Mouse (Mus musculus): ENCODE results near the gene Ablim1.
A peak's percentile ranks its signal among the peaks of the same experiment; 100 is the strongest.

Ablim1 gene

DNA sequence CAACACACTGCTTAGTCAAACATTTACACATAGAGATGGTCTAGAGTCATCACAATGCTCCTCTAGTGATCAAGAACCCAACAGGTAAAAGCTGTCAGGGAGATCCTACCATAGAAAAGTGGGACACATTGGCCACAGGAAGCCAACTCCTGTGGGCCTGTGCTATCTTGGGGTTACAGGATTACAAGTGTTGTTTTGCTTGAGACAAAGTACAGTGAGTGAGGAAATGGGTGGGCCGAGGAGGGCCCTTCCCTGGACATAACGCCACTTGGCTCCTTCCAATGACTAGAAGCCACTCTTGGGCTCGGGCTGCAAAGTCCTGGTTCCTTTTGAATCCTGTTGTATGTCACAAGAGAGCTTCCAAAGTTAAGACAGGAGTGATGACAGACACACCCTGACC lies 129.7 kb downstream of the Ablim1 start:
- no peak for DNase-seq (ENCODE audit: low spot score)

DNA sequence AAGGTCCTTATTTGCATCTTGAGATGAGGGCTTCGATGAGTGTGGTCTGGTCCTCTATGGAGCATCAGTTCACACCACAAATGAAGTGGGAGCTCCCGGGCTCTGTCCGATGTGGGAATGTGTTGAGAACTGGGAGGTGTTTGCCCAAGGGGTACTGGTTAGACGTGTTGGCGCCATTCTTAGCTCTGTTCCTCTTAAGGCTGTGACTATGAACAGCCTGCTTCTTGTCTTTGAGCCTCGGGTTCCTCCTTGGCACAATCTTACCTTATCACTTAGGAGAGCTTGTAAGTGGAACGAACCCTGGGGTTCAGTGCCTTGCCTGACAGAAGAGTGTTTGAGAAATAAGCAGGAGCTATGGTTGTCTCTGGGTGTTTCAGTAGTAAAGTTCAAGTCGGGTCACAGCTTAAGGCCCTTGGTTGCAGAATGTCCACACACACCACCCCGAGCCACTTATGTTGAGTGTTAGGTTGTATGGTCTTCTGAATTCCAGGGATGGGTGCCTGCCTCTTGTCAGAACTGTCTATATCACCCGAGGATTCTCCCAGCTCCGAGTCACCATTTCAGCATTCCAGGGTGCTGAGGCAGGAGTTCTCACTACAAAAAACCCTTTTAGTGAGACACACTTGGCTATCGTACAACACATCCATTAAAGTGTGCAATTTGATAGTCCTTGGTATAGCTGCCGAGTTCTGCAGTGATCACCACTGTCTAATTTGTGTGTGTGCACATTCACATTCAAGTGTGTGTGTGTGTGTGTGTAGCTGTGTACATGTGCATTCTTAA lies 131.6 kb downstream of the Ablim1 start:
- no peak for DNase-seq (ENCODE audit: low spot score)

DNA sequence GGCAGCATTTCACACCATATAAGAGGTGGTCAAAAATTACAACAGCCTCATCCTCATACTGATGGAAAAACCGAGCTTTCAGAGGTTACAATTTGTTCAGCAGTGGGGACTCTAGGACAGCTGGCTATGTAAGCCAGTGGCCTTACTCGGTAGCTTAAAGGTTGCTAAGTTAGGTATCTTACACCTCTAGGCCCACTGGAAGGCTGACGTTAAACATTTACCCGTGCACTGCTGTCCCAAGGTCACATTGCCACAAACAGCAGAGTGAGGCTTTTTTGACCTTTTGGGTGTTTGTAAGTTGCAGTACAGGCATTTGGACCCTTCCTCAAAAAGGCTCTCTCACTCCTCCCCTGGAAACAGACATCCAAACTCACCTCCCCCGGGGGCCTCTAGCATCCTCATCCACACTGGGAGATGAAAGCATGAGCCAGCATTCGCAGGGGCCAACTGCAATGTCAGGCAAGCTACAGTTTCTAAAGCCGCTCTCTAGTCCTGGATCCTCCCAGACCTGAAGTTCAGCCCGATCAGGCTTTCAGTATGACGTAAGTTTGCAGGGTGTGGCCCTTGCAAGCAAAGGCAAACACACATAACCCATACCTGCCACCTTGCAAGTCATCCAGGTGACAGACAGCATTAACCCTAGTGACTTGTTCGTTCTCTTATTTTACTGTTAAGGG lies 132.7 kb downstream of the Ablim1 start:
- DNase-seq (ENCODE audit: low spot score), result no peak

DNA sequence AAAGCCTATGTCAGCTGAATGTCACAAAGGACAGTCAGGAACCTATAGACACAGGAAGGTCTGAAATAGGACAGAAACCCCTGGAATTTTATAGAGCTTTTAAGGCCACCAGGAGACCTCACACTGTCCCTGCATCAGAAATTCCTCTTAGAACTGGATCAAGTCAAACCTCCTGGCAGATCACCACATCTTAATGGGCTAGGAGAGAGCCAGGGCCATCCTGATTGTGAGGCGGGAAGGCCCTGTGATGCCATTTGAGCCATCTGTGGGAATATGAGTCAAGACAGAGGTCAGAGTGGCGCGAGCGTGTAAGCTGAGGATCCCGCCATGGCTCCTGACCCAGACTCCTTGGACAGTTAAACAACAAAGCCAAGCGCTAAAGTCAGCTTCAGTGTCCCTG lies 133.4 kb downstream of the Ablim1 start:
- DNase-seq (ENCODE audit: low spot score), result no peak

DNA sequence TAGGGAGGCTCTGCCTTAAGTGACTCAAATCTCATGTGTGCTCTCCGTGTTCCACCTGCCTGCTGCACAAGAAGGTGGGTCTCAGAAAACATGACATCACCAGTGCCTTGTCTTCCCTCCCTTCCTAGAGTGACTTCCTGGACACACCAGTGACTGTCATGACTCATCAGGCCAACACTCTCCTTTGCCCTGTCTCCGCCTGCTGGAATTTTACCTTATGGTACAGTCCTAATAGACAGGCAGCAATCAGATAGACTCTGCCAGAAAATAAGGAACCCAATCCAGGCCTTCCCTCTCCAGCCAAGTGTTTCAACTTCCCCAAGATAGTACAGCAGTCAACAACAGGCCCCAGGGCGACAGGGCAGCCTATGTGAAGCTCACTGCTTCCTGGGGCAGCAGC lies 133.8 kb downstream of the Ablim1 start:
- peak; percentile 26 for DNase-seq (ENCODE audit: low spot score)

DNA sequence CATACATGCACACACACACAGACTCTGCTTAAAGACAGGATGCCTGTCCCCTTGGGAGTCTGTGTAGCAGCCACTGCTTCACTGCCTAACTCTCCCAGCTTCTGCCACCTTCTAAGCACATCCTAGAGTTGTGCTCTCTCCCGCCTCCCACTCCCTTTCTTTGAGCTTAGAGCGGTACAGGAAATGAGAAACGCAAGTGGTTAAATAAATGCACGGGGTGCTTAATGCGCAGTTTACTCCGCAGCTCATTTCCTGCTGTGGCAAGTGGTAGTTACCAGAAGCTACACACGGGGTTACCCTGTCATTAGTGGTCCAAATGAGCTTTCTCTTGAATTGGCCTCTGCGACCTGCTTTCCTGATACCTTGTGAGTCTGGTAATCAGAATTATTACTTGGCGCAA lies 134.4 kb downstream of the Ablim1 start:
- DNase-seq (ENCODE audit: low spot score), result no peak

DNA sequence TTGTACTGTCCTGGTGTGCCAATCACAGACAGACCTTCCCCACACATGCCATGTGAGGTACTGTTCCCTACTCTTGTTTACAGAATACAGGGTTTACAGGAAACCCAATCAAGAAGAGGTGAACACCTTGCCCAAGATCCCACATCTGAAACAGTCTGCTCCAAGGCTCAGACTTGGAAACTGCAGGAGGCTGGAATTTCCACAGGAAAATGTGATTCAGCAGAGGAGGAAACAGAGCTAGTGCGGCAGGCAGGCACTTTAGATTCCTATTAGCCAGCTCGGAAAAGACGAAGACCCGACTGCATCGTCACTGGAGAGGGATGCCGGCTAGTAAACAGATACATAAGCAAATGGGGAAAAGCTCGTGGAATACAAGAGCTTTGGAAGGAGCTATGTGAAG lies 135.4 kb downstream of the Ablim1 start:
- DNase-seq (ENCODE audit: low spot score), result no peak

DNA sequence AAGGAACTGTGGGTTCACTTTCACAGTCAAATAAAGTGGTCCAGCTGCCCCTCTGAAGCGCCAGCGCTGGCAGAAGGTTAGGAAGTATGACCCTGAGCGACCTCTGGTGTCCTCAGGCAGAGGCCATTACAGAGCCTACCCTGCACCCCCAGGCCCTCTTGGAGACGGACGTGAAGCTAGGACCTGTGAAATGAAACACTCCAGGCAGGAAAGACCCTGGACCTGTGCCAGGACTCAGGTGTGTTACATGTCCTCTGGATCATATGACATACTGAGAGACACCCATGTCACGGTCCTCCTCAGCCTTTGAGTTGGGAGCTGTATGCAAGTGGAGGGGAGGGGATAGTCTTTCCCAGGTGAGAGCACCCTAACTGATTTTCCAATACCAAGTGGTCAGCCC lies 137.4 kb downstream of the Ablim1 start:
- no peak for DNase-seq (ENCODE audit: low spot score)

DNA sequence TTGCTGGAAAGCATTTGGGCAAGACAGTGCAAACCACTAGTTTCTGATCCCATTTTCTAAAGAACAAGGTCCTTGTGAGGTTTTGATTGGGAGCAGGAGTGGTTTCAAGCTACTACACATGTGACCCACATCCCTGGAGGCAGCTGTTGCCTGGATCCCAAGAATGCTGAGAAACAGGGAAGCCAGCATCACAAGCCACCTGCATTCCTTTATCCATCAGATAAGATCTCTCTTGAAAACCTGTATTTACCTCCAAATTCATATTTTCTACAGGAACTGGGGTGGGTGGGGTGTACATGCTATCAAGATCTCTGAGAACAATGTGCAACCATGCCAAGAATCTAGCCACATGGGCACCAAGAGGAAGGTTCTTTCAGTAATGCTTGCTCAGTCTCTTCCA lies 139.6 kb downstream of the Ablim1 start:
- no peak for DNase-seq (ENCODE audit: low spot score)

DNA sequence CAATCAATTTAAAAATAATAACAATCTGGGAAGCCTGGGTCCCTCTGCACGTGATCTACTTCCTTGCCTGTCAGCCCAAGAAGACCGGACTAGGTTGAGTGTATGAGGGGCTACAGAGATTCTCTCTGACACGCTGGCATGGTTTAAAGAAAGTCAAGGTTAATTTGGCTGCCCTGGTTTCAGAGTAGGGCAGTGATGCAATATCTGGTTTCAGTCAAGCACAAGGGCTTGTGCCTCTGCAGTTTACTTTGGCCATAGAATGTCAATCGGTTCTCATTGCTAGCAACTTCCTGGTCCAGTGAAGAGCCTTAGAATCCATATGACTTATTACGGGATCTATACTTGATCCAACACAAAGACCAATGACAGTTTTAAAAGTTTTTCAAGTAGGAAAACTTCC lies 140.2 kb downstream of the Ablim1 start:
- no peak for DNase-seq (ENCODE audit: low spot score)

DNA sequence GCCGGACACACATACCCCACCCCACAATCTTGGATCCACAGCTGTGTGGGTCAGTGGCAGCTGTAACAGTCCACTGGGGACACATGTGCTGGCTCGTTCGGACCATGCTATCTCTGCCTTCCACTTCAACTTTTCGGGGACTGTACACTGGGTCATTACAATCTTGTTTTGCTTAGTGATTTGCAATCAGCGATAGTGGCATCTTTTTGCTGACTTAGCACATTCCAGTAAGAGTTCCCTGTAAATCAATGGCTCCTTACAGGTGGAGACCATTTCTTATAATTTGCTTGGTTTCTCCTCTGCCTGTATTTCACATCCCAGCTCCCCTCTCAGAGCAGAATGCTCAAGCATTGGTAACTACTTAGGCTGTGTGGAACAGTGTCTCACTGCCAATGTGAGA lies 140.7 kb downstream of the Ablim1 start:
- no peak for DNase-seq (ENCODE audit: low spot score)

DNA sequence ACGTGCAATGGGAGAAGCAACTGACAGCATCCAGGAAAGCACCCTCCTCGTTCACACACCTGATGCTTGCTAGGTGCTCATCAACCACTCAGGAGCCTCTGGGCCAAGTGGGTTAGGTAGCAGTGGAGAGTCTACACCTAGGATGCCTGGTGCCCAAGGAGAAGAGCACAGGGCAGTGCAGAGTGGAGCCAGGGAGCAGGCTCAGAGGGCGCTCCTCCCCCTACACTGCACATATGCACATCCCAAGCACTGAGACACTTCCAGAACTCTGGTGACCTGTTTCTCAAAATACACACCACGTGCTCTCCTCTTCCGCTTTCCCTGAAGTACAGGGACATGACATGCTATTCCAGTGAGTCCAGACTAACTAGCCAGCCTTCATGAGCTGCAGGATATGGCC lies 142.4 kb downstream of the Ablim1 start:
- no peak for DNase-seq (ENCODE audit: low spot score)

DNA sequence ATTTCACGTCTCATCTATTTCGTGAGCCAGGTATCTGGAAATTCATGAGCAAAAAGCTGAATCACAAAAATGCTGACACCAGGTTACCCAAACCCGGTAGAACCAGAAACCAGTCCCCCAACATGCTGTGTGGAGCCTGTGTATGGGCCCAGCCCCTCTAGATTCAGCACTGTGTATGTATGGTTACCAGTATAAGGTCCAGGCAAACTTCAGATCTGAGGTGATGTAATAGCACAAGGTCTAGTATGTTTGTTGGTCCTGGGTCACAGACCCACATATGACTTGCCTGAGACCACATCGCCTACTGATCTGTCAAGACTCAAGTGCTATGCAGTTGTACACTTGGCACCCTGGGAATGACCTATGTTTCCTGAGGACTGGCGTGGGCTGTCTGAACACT lies 143.8 kb downstream of the Ablim1 start:
- DNase-seq (ENCODE audit: low spot score), result no peak

DNA sequence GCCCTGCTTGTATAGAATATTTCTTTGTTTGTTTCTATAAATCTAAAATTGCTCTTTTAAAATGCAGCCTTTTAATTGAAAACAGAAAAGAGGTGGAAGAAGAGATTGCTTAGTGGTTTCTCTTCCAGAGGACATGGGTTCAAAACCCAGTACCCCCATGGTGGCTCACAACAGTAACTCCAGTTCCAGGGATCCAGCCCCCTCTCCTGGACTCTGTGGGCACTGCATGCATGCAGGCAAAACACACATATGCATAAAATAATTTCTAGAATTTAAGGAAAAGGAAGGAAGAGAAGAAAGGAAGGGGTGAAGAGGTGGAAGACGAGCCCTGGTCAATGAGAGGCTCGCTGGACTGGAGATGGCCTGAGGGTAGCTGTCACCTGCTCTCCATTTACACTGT lies 145.2 kb downstream of the Ablim1 start:
- DNase-seq (ENCODE audit: low spot score), result no peak

DNA sequence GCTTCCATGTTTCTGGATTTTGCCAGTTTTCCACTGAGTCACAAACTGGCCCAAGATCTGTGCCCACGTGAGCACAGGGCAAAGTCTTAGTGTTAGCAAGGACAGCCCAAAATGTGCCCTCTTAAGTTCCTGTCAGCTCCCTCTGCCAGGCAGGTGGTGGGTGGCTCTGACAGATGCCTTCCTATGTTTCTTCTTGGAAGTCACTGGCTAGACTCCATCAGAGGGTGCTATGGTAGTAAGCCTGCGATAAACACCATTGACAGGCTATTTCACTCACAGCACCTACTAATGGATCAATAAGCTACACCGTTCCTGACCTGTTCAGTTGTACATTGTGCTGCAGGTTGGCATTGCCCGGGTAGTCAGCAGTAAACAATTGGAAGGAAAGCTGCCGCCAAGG lies 147.0 kb downstream of the Ablim1 start:
- DNase-seq (ENCODE audit: low spot score), result no peak

DNA sequence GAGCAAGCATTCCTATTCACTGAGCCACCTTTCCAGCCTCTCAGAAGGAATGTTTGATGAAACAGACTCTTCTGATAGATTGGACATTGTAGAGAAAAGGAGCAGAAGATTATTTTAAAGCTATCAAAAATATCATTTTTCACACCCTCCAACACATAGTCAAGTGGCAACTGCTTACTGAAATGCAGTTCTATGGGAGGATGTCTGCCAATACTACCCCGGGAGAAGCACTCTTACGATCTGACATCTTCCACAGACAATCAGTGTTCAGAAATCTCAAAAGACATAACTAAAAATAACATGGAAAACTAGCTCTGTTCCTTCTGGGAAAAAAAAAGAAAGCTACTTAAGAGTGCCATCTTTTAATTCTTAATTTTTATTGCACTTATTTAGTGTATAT lies 149.8 kb downstream of the Ablim1 start:
- DNase-seq (ENCODE audit: low spot score), result no peak

DNA sequence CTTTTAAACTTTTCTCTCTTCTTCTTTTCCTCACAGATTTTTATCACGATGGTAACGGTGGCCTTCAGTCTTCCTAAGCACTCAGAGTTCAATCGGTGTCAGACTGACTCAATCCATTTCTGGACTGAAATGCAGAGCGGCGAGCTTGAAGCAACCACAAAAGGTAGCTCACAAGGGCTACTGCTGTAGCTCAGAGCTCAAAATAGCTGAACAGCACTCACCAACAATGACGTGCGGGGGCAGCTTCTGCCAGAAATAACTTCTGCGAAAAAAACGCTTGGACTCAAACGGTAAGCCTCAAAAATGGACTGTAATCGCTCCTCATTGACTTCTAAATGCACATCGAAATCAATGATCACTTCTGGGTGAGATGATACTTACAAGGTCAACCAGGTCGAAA lies 151.4 kb downstream of the Ablim1 start:
- DNase-seq (ENCODE audit: low spot score), result no peak

DNA sequence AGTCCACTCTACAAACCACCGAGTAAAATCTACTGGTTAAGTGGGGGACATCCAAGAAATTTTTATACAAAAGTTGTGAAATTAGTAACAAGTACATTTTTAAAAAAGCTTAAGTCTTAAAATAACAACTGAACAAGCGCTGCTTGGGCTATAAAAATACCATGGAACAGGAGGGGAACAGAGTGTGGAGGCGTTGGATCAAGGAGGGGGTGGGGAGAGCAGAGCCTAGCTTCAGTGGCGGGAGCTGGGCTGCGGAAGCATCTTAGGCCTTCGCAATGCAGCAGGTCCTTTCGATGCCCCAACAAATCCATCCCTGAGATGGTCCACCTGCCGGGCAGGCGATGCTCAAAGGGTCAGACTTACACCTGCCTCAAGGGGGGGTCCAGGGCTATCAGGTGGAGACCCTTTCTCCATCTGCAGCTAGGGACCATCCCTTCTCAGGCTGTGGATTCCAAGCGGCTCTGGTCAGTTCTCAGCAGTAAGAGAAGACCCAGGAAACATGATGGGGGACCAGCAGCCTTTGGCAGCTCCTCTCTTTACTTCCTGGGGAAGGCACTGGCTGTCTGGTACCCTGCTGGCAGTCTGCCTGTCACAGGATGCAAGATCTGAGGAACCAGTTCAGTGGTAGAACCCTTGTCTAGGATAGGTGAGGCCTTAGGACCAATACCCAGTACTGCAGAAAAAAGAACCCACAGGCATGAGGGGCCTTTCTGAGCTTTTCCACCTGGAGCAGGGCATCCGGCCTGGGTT lies 152.6 kb downstream of the Ablim1 start:
- no peak for DNase-seq (ENCODE audit: low spot score)

DNA sequence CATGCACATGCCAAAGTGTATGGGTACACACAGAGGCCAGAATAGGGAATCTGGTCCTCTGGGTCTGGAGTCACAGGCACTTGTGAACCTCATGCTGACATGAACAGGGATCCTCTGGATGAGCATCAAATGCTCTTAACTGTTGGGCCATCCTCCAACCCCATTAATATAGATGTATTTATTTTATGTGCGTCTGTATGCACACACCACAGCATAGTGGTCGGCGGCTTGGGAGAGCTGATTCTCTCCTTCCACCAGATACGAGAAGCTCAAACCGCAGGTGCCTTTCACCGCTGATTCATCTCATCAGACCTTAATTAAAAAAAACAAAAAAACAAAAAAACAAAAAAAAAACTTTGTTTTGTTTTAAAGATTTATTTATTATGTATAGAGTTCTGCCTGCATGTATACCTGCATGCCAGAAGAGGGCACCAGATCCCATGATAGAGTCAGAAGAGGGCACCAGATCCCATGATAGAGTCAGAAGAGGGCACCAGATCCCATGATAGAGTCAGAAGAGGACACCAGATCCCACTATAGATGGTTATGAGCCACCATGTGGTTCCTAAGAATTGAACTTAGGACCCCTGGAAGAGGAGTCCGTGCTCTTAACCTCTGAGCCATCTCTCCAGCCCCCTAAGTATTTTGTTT lies 153.6 kb downstream of the Ablim1 start:
- DNase-seq (ENCODE audit: low spot score), result peak; percentile 33

DNA sequence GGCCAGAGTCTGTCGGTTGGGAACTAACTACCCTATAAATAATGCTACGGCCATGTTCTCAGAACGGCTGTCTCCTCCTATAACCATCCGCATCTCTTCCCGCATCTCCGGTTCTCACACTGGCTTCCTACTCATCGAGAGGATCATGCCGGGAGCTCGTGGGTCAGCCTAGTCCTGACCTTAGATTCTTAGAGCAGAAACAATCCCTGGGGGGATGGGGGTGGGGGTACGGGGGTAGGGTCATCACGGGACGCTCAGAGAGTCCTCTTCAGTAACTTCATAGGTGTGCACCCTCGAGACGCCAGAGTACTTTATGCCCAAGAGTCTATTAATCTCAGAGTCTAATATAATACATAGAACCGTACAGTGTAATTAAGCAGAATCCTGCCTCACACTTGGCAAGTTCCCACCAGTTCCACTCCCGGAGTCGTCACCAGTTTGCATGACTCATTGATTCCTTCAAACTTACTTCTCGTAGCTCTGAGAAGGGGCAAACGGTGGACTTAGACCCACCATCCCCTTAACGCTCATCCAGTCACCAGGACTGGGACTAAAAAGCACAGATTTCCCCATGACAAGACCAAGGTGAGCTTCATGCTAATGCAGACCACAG lies 156.9 kb downstream of the Ablim1 start:
- DNase-seq (ENCODE audit: low spot score), result no peak

DNA sequence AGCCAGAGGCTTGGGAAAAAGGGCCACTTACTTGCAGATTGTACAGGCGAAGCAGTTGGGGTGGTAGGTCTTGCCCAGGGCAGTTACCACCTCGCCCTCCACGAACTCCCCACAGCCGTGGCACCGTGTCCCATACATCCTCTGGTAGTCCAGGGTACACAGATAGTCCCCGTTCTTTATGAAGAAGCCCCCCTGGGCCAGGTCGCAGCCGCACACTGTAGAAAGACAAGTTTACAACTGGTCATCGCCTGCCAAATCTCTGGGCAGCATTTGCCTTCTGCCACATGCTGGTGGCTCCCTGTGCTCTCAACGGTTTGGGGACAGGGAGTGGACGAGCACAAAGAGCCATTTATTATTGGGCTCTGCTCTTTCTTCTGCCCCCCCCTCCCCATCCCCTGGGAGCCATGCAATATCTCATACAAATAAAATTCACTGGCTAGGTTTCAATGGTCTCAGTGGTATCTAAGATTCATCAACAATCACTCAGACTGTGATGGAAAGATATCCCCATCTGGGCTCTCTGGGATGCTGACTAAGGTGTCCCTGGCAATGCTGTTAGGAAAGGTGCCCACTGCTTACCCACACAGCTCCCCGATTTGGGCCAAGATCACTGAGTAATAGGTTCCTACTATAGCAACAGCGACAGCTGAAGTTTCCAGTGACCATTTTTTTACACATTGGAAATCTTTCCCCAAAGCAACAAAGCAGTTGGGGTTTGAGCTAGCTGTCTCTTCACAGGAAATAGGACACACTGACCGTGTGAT lies 159.4 kb downstream of the Ablim1 start:
- DNase-seq (ENCODE audit: low spot score), result no peak
